Mouse (Mus musculus) B cell, adult 67 days (primary cell): Measurements from ENCODE around the gene Stab2. TPM values are rescaled to one million over a fixed set of nuclear protein-coding genes. Genes with fewer than 3 reads are reported as not detected.

ENCODE experiments used
- total RNA-seq, 2 experiments: library from RNA; stranded (reverse); gene quantifications; 4 replicates each; pipeline ENCODE4 v1.2.4; 2023

The Stab2 gene
- under 1 TPM; 0.33 to 0.55 TPM for total RNA-seq

GRCm38 (mm10) chr10:87007385-87008214 is at the start of gene Stab2:
Gene Stab2, minus strand, starts transcription at chr10:87008025.

Other genes with a start within 250 kb of the Stab2 start
- gene Gm49358, start 244.1 kb downstream of the Stab2 start, total RNA-seq = 1 to 10 TPM in 1 of 2 experiments, under 1 TPM in 1; 0.77 to 6.2 TPM
- 10 to 100 TPM; 12.0 to 17.6 TPM for gene Nt5dc3, start 229.0 kb downstream of the Stab2 start, total RNA-seq
- gene 1700113H08Rik, start 50.0 kb upstream of the Stab2 start, total RNA-seq = not detected